Mouse (Mus musculus) MEL (cell line): Measurements from ENCODE around the gene Ccl3.

Source experiments
- CTCF ChIP-seq, 3 experiments: IDR thresholded peaks in 2 of 3; conservative IDR thresholded peaks in 1 of 3; 2 replicates each; pipeline ENCODE4 v1.5.1; 2011 to 2012; ENCODE audit warnings: low read length in 3 of 3, low read depth in 2 of 3, mild to moderate bottlenecking in 2 of 3, improper control_type of control experiment in 1 of 3, inconsistent platforms in 1 of 3, mixed read lengths in 1 of 3, moderate library complexity in 1 of 3; ENCODE audit not compliant: control insufficient read depth in 1 of 3, insufficient read depth in 1 of 3, poor library complexity in 1 of 3, severe bottlenecking in 1 of 3
- MEF2A ChIP-seq: IDR thresholded peaks from 2 replicates; pipeline ENCODE4 v1.6.1; 2014; ENCODE audit warnings: low read depth, mild to moderate bottlenecking, inconsistent platforms, low read length, improper control_type of control experiment; ENCODE audit not compliant: poor library complexity, insufficient replicate concordance, severe bottlenecking; ENCODE audit errors: extremely low read depth
- MYC ChIP-seq: IDR thresholded peaks from 2 replicates; pipeline ENCODE4 v1.6.1; 2011; ENCODE audit warnings: low read depth, mild to moderate bottlenecking, low read length, improper control_type of control experiment, moderate library complexity
- TCF12 ChIP-seq: IDR thresholded peaks from 2 replicates; pipeline ENCODE4 v1.6.1; 2014; ENCODE audit warnings: low read depth, mild to moderate bottlenecking, inconsistent platforms, low read length, improper control_type of control experiment, moderate library complexity

- TF ChIP-seq MYC: no peak
- no peak for TF ChIP-seq CTCF (IDR thresholded peaks at IDR 0.05 in 2 of 3, conservative IDR thresholded peaks at IDR 0.05 in 1 of 3; ENCODE audit: control insufficient read depth in 1 of 3, insufficient read depth in 1 of 3, low read depth in 2 of 3, low read length in 3 of 3, poor library complexity in 1 of 3, severe bottlenecking in 1 of 3)
- TF ChIP-seq TCF12: no peak
- TF ChIP-seq MEF2A: no peak
Observed at GRCm38 (mm10) chr11:83663532-83663931, 14.4 kb upstream of the Ccl3 start.
